Mouse (Mus musculus): Measurements from ENCODE around the gene Rrp1b.

DNA sequence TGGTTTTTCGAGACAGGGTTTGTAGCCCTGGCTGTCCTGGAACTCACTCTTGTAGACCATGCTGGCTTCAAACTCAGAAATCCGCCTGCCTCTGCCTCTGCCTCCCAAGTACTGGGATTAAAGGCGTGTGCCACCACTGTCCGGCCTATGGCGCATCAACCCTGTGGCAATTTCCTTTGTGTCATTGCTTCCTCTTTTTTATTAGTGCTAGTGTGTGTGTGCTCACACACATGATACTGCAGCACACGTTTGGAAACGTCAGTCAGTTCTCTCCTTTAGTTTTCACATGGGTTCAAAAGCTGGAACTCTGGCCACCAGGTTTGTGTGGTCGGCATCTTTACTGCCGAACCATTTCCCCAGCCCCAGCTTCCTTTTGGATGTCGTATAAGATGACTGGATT lies 4.4 kb downstream of the Rrp1b start:
- TF ChIP-seq CTCF (IDR thresholded peaks at IDR 0.05) (no peak), POLR2A (IDR thresholded peaks at IDR 0.05; ENCODE audit: insufficient read depth, low read depth, low read length) (no peak), EP300 (IDR thresholded peaks at IDR 0.05; ENCODE audit: insufficient read depth, low read depth, low read length) (no peak)
